Comparison of ENCODE assay signal across 11 mouse cellular contexts in genomic region chr10:84338752-84339151, GRCm38 (mm10).
DNase-seq lines count a peak whose midpoint lies in the region; ATAC-seq lines count a peak whose summit lies in the region.
"Had no signal": no experiment of that assay in that cellular context is flagged by ENCODE, and none has a peak within 500 bp of the region (broad histone marks: within the 10 kb centered on the region; RNA-seq: fewer than 3 reads in every experiment).

No protein-coding gene starts in this region.

- peak; percentile 95 for ATAC-seq in megakaryocyte progenitor cell, adult 5-6 weeks (replicated peaks; ENCODE audit: poor library complexity)
- ATAC-seq: forebrain, embryonic 15.5 days had no signal

- no peak overlapping the region for H3K4me3 ChIP-seq in brown adipose tissue, adult 24 weeks (ENCODE audit: insufficient read depth, low read depth, low read length)
- H3K4me3 ChIP-seq: forebrain, embryonic 15.5 days; megakaryocyte, embryonic 14.5 days had no signal

- DNase-seq in adrenal gland, postnatal 10 days: peak; percentile 15
- no peak for DNase-seq in adrenal gland, postnatal 36 days
- peak; percentile 74 for DNase-seq in layer of hippocampus, adult 9-11 months
- no peak for DNase-seq in layer of hippocampus, postnatal 14 days (ENCODE audit: low spot score in 2 of 2)
- DNase-seq in neural tube, embryonic 10.5 days (ENCODE audit: extremely low spot score, low spot score): no peak
- no peak for DNase-seq in kidney, postnatal 14 days
- DNase-seq: embryo, embryonic 11 days had no signal

- peak overlapping the region; percentile 67 for H3K27ac ChIP-seq in brown adipose tissue, adult 24 weeks (replicated peaks; ENCODE audit: low read depth, low read length)
- H3K27ac ChIP-seq: forebrain, embryonic 15.5 days had no signal

- H3K4me1 ChIP-seq in brown adipose tissue, adult 24 weeks (ENCODE audit: control insufficient read depth, insufficient read depth, insufficient read length, low read length): peaks cover 4% of the 10 kb centered on the region; the same call in 1 of the 2 replicates
- H3K4me1 ChIP-seq: forebrain, embryonic 15.5 days; megakaryocyte, embryonic 14.5 days had no signal

Comparison
In these comparisons a context has a peak if more than half of its experiments do, and no peak if none do; other contexts are left out.
1. DNase-seq: peak in adrenal gland, postnatal 10 days (single experiment) and layer of hippocampus, adult 9-11 months (single experiment); none in adrenal gland, postnatal 36 days (0 of 2), layer of hippocampus, postnatal 14 days (0 of 2), neural tube, embryonic 10.5 days (single experiment) and kidney, postnatal 14 days (single experiment).